8 mouse cellular contexts compared by ENCODE assay signal in genomic region chr5:35088785-35089613, GRCm38 (mm10). TPM values are rescaled to one million over a fixed set of nuclear protein-coding genes. Genes with fewer than 3 reads are reported as not detected.
DNase-seq lines count a peak whose midpoint lies in the region; ATAC-seq and TF ChIP-seq lines count a peak whose summit lies in the region.
"Had no signal": no experiment of that assay in that cellular context is flagged by ENCODE, and none has a peak within 500 bp of the region (broad histone marks: within the 10 kb centered on the region; RNA-seq: fewer than 3 reads in every experiment).

No protein-coding gene starts in this region.

- H3K79me2 ChIP-seq in C2C12 (ENCODE audit: control insufficient read depth, insufficient read depth), result no peaks in the 10 kb centered on the region

- no peaks in the 10 kb centered on the region for H3K79me3 ChIP-seq in C2C12 (ENCODE audit: low read depth)

- ATAC-seq in megakaryocyte, adult 5-6 weeks (ENCODE audit: poor library complexity, severe bottlenecking), result peak; percentile 69

- H3K36me3 ChIP-seq in C2C12 (ENCODE audit: control insufficient read depth, insufficient read depth), result peaks cover 4% of the 10 kb centered on the region

- TF ChIP-seq CTCF in C2C12 (IDR thresholded peaks at IDR 0.05; ENCODE audit: control insufficient read depth, insufficient read depth, insufficient read length), result peak; percentile 77

- H3ac ChIP-seq in C2C12 (ENCODE audit: control insufficient read depth, insufficient read length, low read depth), result no peak overlapping the region

- H3K27me3 ChIP-seq in C2C12 (ENCODE audit: control insufficient read depth, insufficient read depth, insufficient read length), result no peaks in the 10 kb centered on the region

- no peak overlapping the region for H3K4me3 ChIP-seq in C2C12 (ENCODE audit: insufficient read depth, poor library complexity, severe bottlenecking)
- H3K4me3 ChIP-seq: limb, embryonic 15.5 days had no signal

- peak; percentile 59 for DNase-seq in MEL-GATA-1-ER (ENCODE audit: extremely low read depth, low read depth)
- DNase-seq in cerebellum, adult 9-10 months, result peak; percentile 72
- DNase-seq in gastrocnemius, postnatal 10 days, result peak; percentile 77
- peak; percentile 42 to 70 for DNase-seq in layer of hippocampus, postnatal 25 days (ENCODE audit: extremely low spot score in 1 of 2, low spot score in 1 of 2)
- peak; percentile 77 for DNase-seq in skeletal muscle tissue, adult 2 months (ENCODE audit: low read depth, low spot score)

TF ChIP-seq in C2C12, 6 proteins besides CTCF, POLR2A, EP300 and RAD21:
- TF ChIP-seq MYOD1 (IDR thresholded peaks at IDR 0.05; ENCODE audit: control insufficient read depth, insufficient read length, low read depth) (no peak), MAX (IDR thresholded peaks at IDR 0.05) (peak; percentile 37)

RNA-seq across cellular contexts. Expression of gene Lrpap1, which starts 16.6 kb away (rescaled TPM):
- 26.5 TPM for polyA plus RNA-seq in C2C12 (2012; fragmentation: generic; extraction: Trizol)
- 10 to 100 TPM; 37.2 to 42.7 TPM for total RNA-seq in gastrocnemius, postnatal 10 days (2021)
- 100 to 1,000 TPM; 146 to 151 TPM for total RNA-seq in layer of hippocampus, postnatal 25 days (2021)
- total RNA-seq in megakaryocyte, adult 5-6 weeks (2015), result 50.6 and 60.4 TPM in 2 replicates
- 85.1 and 110 TPM in 2 replicates for total RNA-seq in megakaryocyte, adult 5-6 weeks (2017)

RNA-seq across cellular contexts. Expression of gene Dok7, which starts 32.4 kb away (rescaled TPM):
- polyA plus RNA-seq in C2C12 (2012; fragmentation: generic; extraction: Trizol), result 15.8 TPM
- 10 to 100 TPM; 25.8 to 30.4 TPM for total RNA-seq in gastrocnemius, postnatal 10 days (2021)
- 10 to 100 TPM; 20.2 to 24.0 TPM for total RNA-seq in layer of hippocampus, postnatal 25 days (2021)
- total RNA-seq in megakaryocyte, adult 5-6 weeks (2015), result not detected in 2 replicates
- total RNA-seq in megakaryocyte, adult 5-6 weeks (2017), result not detected in 2 replicates

RNA-seq across cellular contexts. Expression of gene Hgfac, which starts 47.7 kb away (rescaled TPM):
- polyA plus RNA-seq in C2C12 (2012; fragmentation: generic; extraction: Trizol), result 0.06 TPM
- 1 to 10 TPM in 1 of 2 experiments, under 1 TPM in 1; 0.40 to 1.1 TPM for total RNA-seq in gastrocnemius, postnatal 10 days (2021)
- under 1 TPM; 0.64 to 0.80 TPM for total RNA-seq in layer of hippocampus, postnatal 25 days (2021)
- not detected in 2 replicates for total RNA-seq in megakaryocyte, adult 5-6 weeks (2015)
- total RNA-seq in megakaryocyte, adult 5-6 weeks (2017), result 0.44 TPM in 1 of 2 replicates, not detected in the other

Comparison
In these comparisons a context has a peak if more than half of its experiments do, and no peak if none do; other contexts are left out.
1. RNA of gene Dok7, which starts 32.4 kb away (total RNA-seq): 25.8 to 30.4 TPM in gastrocnemius, postnatal 10 days and 20.2 to 24.0 TPM in layer of hippocampus, postnatal 25 days; not detected in megakaryocyte, adult 5-6 weeks; every median in the first group is over 10 times any median in the second.
2. Peak in every context shown above with its lines, with median percentiles within 50 percentile points of each other: DNase-seq.